Mouse (Mus musculus): ENCODE measurements around the gene Akap11.

Akap11 gene

DNA sequence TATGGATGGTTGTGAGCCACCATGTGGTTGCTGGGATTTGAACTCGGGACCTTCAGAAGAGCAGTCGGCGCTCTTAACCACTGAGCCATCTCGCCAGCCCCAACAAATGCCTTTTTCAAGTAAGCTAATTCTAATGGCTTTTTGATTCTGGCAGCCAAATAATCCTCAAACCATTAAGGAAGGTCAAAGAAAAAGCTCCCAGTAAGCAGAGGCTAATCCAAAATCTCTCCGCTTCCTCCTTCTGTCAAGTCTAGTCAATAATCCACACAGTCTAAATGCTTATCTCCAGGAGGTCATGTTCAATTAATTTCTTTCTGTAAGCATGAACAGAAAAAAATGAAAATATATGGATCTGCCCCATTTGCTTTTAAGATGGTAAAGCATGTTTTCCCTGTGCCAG, 2.0 kb downstream of the Akap11 start:
- Histone ChIP-seq H3K4me1 (replicated peaks; ENCODE audit: low read depth, low read length) (peaks cover 34% of the 10 kb centered on the region), H3K27me3 (ENCODE audit: insufficient read depth, low read length) (peaks cover 3% of the 10 kb centered on the region; the same call in 1 of the 2 replicates), H3K9me3 (ENCODE audit: low read length) (no peaks in the 10 kb centered on the region), H3K4me3 (replicated peaks; ENCODE audit: low read length) (no peak overlapping the region), H3K36me3 (ENCODE audit: insufficient read depth, low read length) (no peaks in the 10 kb centered on the region)
- TF ChIP-seq NANOG (IDR thresholded peaks at IDR 0.05; ENCODE audit: borderline replicate concordance, low read length) (no peak), POU5F1 (IDR thresholded peaks at IDR 0.05; ENCODE audit: borderline replicate concordance, low read length) (no peak), CTCF (conservative IDR thresholded peaks at IDR 0.05; ENCODE audit: low read length) (no peak)

DNA sequence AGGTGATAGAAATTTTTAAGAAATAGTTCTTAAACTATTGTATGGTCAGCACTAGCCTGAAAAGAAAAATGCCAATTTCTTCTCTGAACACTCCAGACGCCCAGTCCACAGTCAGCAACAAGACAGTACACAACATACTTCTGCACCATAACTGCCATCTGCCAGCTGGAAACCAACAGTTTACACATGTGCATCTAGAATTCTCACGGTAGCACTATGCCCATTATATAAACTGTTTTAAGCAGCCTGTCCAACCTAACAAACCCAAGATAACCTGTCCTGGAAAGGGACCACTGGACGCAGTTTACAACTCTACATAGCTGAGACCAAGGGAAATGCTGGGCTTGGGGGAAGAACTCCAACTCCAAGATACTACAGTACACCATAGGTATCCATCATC, 2.9 kb downstream of the Akap11 start:
- Histone ChIP-seq H3K4me3 (replicated peaks; ENCODE audit: low read length) (no peak overlapping the region), H3K36me3 (ENCODE audit: insufficient read depth, low read length) (no peaks in the 10 kb centered on the region), H3K9me3 (ENCODE audit: low read length) (no peaks in the 10 kb centered on the region), H3K4me1 (replicated peaks; ENCODE audit: low read depth, low read length) (peaks cover 30% of the 10 kb centered on the region), H3K27me3 (ENCODE audit: insufficient read depth, low read length) (peaks cover 3% of the 10 kb centered on the region; the same call in 1 of the 2 replicates)
- TF ChIP-seq NANOG (IDR thresholded peaks at IDR 0.05; ENCODE audit: borderline replicate concordance, low read length) (no peak), POU5F1 (IDR thresholded peaks at IDR 0.05; ENCODE audit: borderline replicate concordance, low read length) (no peak), CTCF (conservative IDR thresholded peaks at IDR 0.05; ENCODE audit: low read length) (no peak)

- Histone ChIP-seq H3K36me3 (ENCODE audit: insufficient read depth, low read length) (no peaks in the 10 kb centered on the region), H3K27me3 (ENCODE audit: insufficient read depth, low read length) (peaks cover 3% of the 10 kb centered on the region; the same call in 1 of the 2 replicates), H3K9me3 (ENCODE audit: low read length) (no peaks in the 10 kb centered on the region), H3K4me1 (replicated peaks; ENCODE audit: low read depth, low read length) (peaks cover 18% of the 10 kb centered on the region), H3K4me3 (replicated peaks; ENCODE audit: low read length) (no peak overlapping the region)
- no peak for TF ChIP-seq POU5F1 (IDR thresholded peaks at IDR 0.05; ENCODE audit: borderline replicate concordance, low read length)
- TF ChIP-seq NANOG (IDR thresholded peaks at IDR 0.05; ENCODE audit: borderline replicate concordance, low read length), result no peak
- TF ChIP-seq CTCF (conservative IDR thresholded peaks at IDR 0.05; ENCODE audit: low read length), result no peak
These were observed 4.3 kb downstream of the Akap11 start for GRCm38 (mm10) chr14:78532345-78532744.

- H3K4me3 ChIP-seq (replicated peaks; ENCODE audit: low read length), result no peak overlapping the region
- H3K27me3 ChIP-seq (ENCODE audit: insufficient read depth, low read length), result no peaks in the 10 kb centered on the region
These were observed 6.4 kb downstream of the Akap11 start for GRCm38 (mm10) chr14:78530256-78530655.

GRCm38 (mm10) chr14:78528461-78529425, 7.9 kb downstream of the Akap11 start:
- Histone ChIP-seq H3K9me3 (ENCODE audit: low read length) (no peaks in the 10 kb centered on the region), H3K27me3 (ENCODE audit: insufficient read depth, low read length) (no peaks in the 10 kb centered on the region), H3K4me1 (replicated peaks; ENCODE audit: low read depth, low read length) (peaks cover 10% of the 10 kb centered on the region), H3K4me3 (replicated peaks; ENCODE audit: low read length) (no peak overlapping the region), H3K36me3 (ENCODE audit: insufficient read depth, low read length) (0 out of 2 replicates have a peak, but pooled peaks cover 6% of the 10 kb centered on the region)
- TF ChIP-seq NANOG (IDR thresholded peaks at IDR 0.05; ENCODE audit: borderline replicate concordance, low read length), result no peak
- no peak for TF ChIP-seq POU5F1 (IDR thresholded peaks at IDR 0.05; ENCODE audit: borderline replicate concordance, low read length)
- no peak for TF ChIP-seq CTCF (conservative IDR thresholded peaks at IDR 0.05; ENCODE audit: low read length)

More at GRCm38 (mm10) chr14:78530256-78530655, 6.4 kb downstream of the Akap11 start:
- H3K36me3 ChIP-seq (ENCODE audit: insufficient read depth, low read length), result 0 out of 2 replicates have a peak, but pooled peaks cover 6% of the 10 kb centered on the region
- no peaks in the 10 kb centered on the region for H3K9me3 ChIP-seq (ENCODE audit: low read length)
- peaks cover 11% of the 10 kb centered on the region for H3K4me1 ChIP-seq (replicated peaks; ENCODE audit: low read depth, low read length)
- TF ChIP-seq NANOG (IDR thresholded peaks at IDR 0.05; ENCODE audit: borderline replicate concordance, low read length), result no peak
- no peak for TF ChIP-seq POU5F1 (IDR thresholded peaks at IDR 0.05; ENCODE audit: borderline replicate concordance, low read length)
- no peak for TF ChIP-seq CTCF (conservative IDR thresholded peaks at IDR 0.05; ENCODE audit: low read length)

GRCm38 (mm10) chr14:78526907-78527306, 9.7 kb downstream of the Akap11 start:
- no peak for TF ChIP-seq NANOG (IDR thresholded peaks at IDR 0.05; ENCODE audit: borderline replicate concordance, low read length)
- Histone ChIP-seq H3K9me3 (ENCODE audit: low read length) (no peaks in the 10 kb centered on the region), H3K4me1 (replicated peaks; ENCODE audit: low read depth, low read length) (peaks cover 10% of the 10 kb centered on the region), H3K36me3 (ENCODE audit: insufficient read depth, low read length) (peaks cover 9% of the 10 kb centered on the region; the same call in 1 of the 2 replicates), H3K4me3 (replicated peaks; ENCODE audit: low read length) (no peak overlapping the region), H3K27me3 (ENCODE audit: insufficient read depth, low read length) (no peaks in the 10 kb centered on the region)

DNA sequence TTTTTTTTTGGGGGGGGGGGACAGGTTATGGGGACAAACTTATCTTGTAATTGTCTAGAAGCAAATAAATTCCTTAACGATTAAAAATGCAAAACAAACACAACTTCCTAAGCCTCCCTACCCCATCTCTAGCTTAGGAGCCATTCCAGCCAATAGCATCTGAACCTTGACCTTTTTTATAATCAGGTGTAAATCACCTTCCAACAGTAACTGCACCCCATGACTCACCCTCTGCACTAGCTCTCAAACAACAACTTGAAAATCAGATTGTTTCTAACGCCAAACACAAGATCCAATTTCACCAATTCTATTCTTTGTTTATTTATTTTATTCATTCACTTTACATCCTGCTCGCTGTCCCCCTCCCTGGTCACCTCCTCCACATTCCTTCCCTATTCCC, 10.1 kb downstream of the Akap11 start:
- no peak for TF ChIP-seq POU5F1 (IDR thresholded peaks at IDR 0.05; ENCODE audit: borderline replicate concordance, low read length)
- no peak for TF ChIP-seq NANOG (IDR thresholded peaks at IDR 0.05; ENCODE audit: borderline replicate concordance, low read length)
- TF ChIP-seq CTCF (conservative IDR thresholded peaks at IDR 0.05; ENCODE audit: low read length), result no peak
- Histone ChIP-seq H3K4me1 (replicated peaks; ENCODE audit: low read depth, low read length) (peaks cover 10% of the 10 kb centered on the region), H3K27me3 (ENCODE audit: insufficient read depth, low read length) (no peaks in the 10 kb centered on the region), H3K36me3 (ENCODE audit: insufficient read depth, low read length) (peaks cover 14% of the 10 kb centered on the region; the same call in 1 of the 2 replicates), H3K4me3 (replicated peaks; ENCODE audit: low read length) (no peak overlapping the region), H3K9me3 (ENCODE audit: low read length) (no peaks in the 10 kb centered on the region)

- H3K4me3 ChIP-seq (replicated peaks; ENCODE audit: low read length), result no peak overlapping the region
- peaks cover 15% of the 10 kb centered on the region; the same call in 1 of the 2 replicates for H3K36me3 ChIP-seq (ENCODE audit: insufficient read depth, low read length)
- H3K27me3 ChIP-seq (ENCODE audit: insufficient read depth, low read length), result no peaks in the 10 kb centered on the region
- TF ChIP-seq NANOG (IDR thresholded peaks at IDR 0.05; ENCODE audit: borderline replicate concordance, low read length) (no peak), POU5F1 (IDR thresholded peaks at IDR 0.05; ENCODE audit: borderline replicate concordance, low read length) (no peak), CTCF (conservative IDR thresholded peaks at IDR 0.05; ENCODE audit: low read length) (no peak)
- no peaks in the 10 kb centered on the region for H3K9me3 ChIP-seq (ENCODE audit: low read length)
- peaks cover 10% of the 10 kb centered on the region for H3K4me1 ChIP-seq (replicated peaks; ENCODE audit: low read depth, low read length)
These were observed 10.8 kb downstream of the Akap11 start for GRCm38 (mm10) chr14:78525611-78526457.

Measured in E14TG2a.4 (cell line).